Mouse (Mus musculus): Measurements from ENCODE around the gene Ubb. TPM values are rescaled to one million over a fixed set of nuclear protein-coding genes. Genes with fewer than 3 reads are reported as not detected.
"Not testable (repeated sequence)": the region's sequence is repeated elsewhere in the genome, so short reads cannot be mapped to it uniquely, and the experiment has no call there.

Gene Ubb
- total RNA-seq (2021) = 100 to 1,000 TPM; 658 to 665 TPM
- long read RNA-seq, experiment 1, transcript Ubb-201 (2 exons, 1,499 nt) = major isoform, 2,616 of 2,640 reads
- long read RNA-seq, experiment 1, partial matches to known transcripts = 0 of 2,640 reads
- long read RNA-seq, experiment 1, other reads (novel, unspliced or antisense) = 22 of 2,640 reads
- long read RNA-seq, experiment 2, transcript Ubb-201 (2 exons, 1,499 nt) = major isoform, 1,787 of 1,796 reads
- long read RNA-seq, experiment 2, partial matches to known transcripts = 8 of 1,796 reads
- long read RNA-seq, experiment 2, other reads (novel, unspliced or antisense) = 1 of 1,796 reads

- peak; percentile 99 for DNase-seq
- intact Hi-C loops (cut with DNase I) = loop anchor here (2.0 to 5.0 kb wide), 2 partner anchors 52 to 93 kb away; partner anchors contain the start of genes Ncor1 and Pigl
Observed at GRCm38 (mm10) chr11:62550727-62551225, at the start of gene Ubb. Ubb (plus strand) TSS chr11:62551171.

DNA sequence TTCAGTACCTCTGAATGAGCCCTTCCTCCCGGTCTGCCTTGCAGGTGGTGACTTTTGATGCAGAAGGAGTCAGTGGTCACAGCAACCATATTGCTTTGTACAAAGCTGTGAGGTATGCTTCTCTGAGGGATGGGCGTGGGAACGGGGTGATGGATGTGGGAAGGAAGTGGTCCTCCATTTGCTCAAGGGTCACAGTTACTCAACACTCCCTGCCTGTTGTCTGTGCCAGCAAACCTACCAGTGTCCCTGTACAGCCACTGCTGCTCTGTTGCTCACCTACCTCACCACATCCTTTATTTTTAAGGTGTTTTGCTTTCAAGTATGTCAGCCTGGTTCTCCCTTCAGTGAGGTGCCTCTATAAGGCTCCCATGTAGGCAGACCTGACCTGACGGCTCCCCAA lies 43.3 kb upstream of the Ubb start:
- intact Hi-C loops (cut with DNase I) = no loop called here
- no peak for DNase-seq

GRCm38 (mm10) chr11:62508365-62508764 lies 42.6 kb upstream of the Ubb start:
- DNase-seq; intact Hi-C loops (cut with DNase I): not testable (repeated sequence)

- intact Hi-C loops (cut with DNase I); DNase-seq: not testable (repeated sequence)
Observed at GRCm38 (mm10) chr11:62508816-62509215, 42.2 kb upstream of the Ubb start.

DNA sequence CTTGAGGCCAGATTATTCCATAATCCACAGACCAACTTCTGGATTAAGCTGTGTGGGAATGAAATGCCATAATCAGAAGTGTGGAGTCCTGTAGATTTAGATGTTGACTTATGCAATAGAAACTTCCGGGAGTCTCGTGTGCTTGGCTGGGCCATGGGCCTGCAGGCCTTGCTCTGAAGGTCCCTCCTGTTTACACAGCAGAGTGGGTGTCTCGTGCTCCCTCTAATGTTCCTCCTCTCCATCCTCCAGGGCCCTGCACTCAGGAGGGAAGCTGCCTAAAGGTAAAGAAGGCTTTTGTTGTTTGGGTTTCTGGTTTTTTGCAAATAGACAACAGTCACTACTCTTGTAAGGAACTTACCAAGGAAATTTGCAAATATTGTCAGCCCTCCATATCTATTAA lies 41.4 kb upstream of the Ubb start:
- DNase-seq = no peak
- intact Hi-C loops (cut with DNase I) = no loop called here

GRCm38 (mm10) chr11:62510956-62511355 lies 40.0 kb upstream of the Ubb start:
- intact Hi-C loops (cut with DNase I) = no loop called here
- no peak for DNase-seq

DNA sequence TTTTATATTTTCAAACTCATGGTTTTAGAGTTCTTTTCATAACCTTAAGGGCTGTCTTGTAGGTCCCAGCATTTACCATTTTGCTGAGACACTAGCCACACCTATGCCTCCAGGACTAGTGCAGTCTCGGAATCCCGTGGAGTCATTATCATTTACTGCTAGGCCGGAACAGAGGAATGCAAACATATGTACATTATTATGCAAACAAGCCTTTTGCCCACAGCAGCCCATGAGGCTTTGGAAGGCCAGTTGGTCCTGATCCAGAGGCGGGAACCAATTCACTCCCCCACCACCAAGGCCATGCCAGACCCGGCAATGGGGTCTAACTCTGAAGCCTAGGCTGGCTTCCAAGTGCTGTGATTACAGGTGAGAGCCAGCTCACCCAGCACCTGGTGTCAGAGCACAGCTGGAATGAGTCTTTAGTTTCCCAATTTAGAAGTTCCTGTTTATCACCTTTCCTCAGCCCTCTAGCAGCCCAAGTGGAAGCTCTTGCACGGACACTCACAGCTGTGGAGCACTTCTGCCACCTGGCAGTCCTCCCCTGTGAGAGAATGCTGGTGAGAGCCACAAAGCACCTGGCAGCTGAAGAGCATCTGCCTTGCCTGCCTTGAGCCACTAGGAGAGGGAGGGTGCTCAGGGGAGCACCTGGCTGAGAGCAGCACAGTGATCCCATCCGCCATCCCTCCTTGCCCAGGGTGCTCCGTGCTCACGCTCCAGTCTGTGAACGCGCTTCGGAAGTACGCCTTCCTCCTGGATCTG lies 39.3 kb upstream of the Ubb start:
- no peak for DNase-seq
- intact Hi-C loops (cut with DNase I) = no loop called here

- intact Hi-C loops (cut with DNase I) = no loop called here
- DNase-seq = no peak
Observed at GRCm38 (mm10) chr11:62512529-62513080, 38.4 kb upstream of the Ubb start.

DNA sequence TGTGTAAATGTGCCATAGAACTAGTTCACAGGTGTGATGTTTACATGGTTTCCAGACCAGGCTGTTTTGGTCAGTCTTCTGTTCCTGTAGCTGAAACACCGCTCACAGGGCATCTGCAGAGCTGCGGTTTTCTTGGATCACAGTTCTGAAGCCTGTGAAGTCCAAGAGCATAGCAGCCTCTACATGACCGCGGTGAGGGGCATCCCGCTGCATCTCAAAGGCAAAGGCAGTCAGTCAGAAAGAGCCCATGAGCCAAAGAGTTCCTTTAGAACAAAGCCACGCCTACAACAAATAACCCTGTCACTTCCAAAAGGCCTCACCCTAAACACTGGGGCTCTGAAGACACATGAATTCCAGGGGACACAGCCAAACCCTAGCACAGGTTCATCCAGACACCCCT lies 37.7 kb upstream of the Ubb start:
- intact Hi-C loops (cut with DNase I) = no loop called here
- DNase-seq = no peak

DNA sequence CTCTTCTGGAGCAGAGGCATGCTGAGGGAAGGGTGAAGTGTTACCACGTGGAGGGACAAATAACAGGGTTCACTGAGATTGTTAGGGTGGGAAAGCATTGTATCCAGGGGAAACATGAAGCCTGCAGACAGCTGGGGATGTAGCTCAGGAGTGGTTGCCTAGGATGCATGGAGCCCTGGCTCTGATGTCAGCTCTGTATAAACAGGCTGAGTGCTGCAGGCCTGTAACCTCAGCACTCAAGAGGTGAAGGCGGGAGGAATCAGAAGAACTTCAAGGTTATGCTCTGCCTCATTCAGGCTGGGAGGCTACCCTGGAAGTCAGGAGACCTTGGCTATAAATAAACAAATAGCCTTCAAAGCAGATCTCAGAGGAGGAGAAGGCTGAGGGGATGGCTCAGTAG lies 32.0 kb upstream of the Ubb start:
- DNase-seq = no peak
- intact Hi-C loops (cut with DNase I) = no loop called here

DNA sequence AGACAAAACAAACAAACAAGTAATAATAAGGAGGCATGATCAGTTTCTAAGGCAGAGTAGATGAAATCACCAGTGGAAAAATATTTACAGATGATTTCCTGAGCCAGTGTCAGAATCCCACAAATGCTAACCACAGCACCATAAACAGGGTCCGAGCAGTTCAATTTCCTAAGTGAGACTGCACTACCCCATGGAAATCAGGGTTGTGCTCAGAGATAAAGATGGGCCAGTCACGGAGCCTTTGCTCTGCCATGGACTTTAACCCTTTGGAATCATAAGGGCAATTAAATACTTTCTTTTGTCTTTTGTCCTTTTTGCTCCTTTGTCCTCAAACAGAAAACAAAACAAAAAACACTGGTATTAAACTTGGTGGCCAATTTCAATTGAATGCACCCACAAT lies 28.7 kb upstream of the Ubb start:
- intact Hi-C loops (cut with DNase I) = no loop called here
- no peak for DNase-seq

GRCm38 (mm10) chr11:62537089-62537488 lies 13.9 kb upstream of the Ubb start:
- no peak for DNase-seq
- intact Hi-C loops (cut with DNase I) = no loop called here

DNA sequence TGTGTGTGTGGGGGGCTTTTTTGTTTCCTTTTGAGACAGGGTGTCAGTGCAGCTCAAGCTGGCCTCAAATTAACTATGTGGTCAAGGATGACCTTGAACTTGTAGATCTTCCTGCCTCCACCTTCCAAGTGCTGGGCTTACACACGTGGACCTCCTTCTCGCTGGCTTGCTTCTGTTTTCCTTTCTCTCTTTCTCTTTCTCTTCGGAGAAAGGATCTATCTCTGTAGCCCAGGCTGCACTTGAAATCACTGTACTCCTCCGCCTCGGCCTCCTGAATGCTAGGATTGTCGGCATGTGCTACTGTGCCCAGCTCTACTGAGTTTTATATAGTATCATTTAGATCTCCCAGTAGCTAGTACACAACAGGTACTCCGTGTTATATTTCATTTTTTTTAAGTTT lies 13.4 kb upstream of the Ubb start:
- DNase-seq = no peak
- intact Hi-C loops (cut with DNase I) = no loop called here

DNA sequence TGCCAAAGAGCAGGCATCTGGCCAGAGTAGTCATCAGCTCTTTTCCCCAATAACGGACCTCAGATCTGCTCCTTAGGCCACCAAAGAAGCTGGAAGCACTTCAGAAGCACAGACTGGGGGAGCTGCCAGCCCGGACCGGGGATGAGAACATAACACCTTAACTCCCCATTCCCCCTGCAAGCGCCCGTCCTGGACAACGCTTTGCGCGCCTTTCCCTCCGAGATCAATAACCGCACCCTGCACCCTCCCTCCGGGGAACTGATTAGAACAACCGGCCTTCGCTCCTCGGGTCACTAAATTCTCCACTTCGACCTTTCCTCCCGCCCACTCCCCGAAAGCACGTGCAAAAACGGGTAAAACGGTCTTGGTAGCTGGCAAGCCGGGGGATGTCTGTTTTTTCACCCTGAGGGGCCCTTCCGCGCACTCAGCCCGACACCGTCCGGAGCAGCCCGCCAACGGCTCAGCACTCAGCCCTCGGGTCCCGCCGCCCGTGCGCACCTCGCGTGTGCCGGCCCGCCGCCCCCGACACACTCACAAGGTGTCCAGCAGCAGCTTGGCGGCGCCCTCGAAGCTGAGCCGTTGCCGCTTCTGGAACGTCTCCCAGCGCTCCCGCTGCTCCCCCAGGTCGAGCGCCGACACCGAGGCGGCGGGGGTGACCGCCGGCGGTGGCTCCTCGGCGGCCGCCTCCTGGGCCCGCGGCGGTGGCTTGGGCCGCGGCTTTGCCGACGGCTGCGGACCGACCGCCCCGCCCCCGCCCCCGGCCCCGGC lies 12.5 kb upstream of the Ubb start:
- intact Hi-C loops (cut with DNase I) = no loop called here
- DNase-seq = peak; percentile 66 to 67

- intact Hi-C loops (cut with DNase I) = no loop called here
Observed at GRCm38 (mm10) chr11:62539089-62539890, 11.7 kb upstream of the Ubb start, which contains the start of gene Cenpv. Cenpv (minus strand) TSS chr11:62539261.

GRCm38 (mm10) chr11:62540167-62540566 lies 10.8 kb upstream of the Ubb start:
- no peak for DNase-seq
- intact Hi-C loops (cut with DNase I) = no loop called here

More at GRCm38 (mm10) chr11:62539089-62539890, 11.7 kb upstream of the Ubb start, which contains the start of gene Cenpv:
- peak; percentile 81 for DNase-seq

DNA sequence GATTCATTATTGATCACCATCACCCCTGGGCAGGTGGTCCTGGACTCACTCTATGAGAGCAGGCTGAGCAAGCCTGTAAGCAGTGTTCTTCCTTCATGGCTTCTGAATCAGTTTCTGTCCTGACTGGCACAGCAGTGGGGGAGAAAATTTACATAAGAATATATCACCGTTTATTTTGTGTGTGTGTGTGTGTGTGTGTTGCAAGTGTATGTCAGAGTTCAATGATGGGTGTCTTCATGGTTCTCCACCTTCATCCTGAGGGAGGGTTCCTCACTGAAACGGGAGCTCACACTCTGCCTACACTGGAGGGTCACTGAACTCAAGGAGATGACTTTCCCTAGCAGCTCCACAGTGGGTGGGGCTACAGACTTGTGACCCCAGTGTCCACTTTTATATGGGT lies 10.0 kb upstream of the Ubb start:
- DNase-seq = no peak
- intact Hi-C loops (cut with DNase I) = no loop called here

- intact Hi-C loops (cut with DNase I) = no loop called here
- DNase-seq = no peak
Observed at GRCm38 (mm10) chr11:62541581-62541980, 9.4 kb upstream of the Ubb start.

DNA sequence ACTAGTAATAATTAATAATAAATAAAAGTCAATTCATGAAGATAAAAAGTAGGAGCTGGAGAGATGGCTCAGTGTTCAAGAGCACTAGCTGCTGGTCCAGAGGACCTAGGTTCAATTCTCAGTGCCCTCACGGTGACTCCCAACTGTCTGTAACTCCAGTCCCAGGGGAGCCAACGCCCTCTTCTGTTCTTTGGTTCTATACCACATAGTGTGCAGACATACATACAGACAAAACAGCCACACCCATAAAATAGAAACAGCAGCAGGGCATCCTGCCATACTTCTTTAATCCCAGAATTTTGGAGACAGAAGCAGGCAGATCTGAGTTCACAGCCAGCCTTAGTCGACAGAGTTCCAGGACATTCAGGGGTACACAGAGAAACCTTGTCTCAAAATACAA lies 7.0 kb upstream of the Ubb start:
- intact Hi-C loops (cut with DNase I) = no loop called here
- DNase-seq = no peak

DNA sequence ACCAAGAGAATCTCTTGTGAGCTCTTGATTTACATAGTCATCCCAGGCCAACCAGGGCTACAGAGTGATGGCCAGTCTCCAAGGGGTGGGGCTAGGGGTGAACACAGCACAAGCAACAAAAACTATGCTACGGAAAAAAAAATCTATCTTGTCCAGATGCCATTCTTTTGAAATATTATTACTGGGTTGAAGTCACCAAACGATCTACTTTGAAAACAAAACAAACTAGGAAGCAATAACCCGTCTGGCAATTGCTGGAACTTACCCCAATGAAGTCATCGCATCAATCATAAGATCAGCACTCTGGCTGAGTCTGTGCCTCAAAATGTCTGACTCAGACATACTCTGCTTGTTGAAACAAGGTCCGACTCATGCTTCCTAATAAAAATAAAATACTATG lies 1.2 kb upstream of the Ubb start:
- intact Hi-C loops (cut with DNase I) = loop anchor here (2.0 to 5.0 kb wide), 2 partner anchors 53 to 92 kb away; partner anchors contain the start of genes Ncor1 and Pigl
- DNase-seq = peak; percentile 74 to 81

Data from heart, postnatal 14 days (tissue).